Mouse (Mus musculus) skeletal muscle tissue, adult 2 months (tissue): ENCODE results near the gene Pip5k1c.

Source experiments
- DNase-seq: peaks from one replicate; pipeline ENCODE4 v3.0.0-alpha.2; 2012; ENCODE audit warnings: low read depth, low spot score

The Pip5k1c gene

GRCm38 (mm10) chr10:81302781-81303218 is 10.0 kb downstream of the Pip5k1c start:
- DNase-seq: no peak

DNA sequence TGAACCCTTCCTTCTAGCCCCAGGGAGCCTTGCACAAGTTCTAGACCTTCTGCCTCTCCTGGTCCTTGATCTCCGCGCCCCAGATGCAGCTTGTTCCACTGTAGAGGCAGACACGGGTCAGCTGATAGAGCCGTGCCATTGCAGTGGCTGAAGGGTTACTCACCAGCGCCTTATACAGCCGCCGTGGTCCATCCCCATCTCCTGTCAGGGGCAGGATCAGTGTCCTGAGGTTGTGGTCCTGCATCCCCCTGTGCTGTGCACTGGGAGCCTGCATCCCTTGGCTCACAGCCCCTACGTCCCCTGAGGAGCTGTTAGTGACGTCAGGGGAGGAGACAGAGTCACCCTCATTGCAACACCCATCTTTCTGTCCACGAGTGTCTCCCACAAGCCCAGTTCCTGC is 10.5 kb downstream of the Pip5k1c start:
- no peak for DNase-seq

DNA sequence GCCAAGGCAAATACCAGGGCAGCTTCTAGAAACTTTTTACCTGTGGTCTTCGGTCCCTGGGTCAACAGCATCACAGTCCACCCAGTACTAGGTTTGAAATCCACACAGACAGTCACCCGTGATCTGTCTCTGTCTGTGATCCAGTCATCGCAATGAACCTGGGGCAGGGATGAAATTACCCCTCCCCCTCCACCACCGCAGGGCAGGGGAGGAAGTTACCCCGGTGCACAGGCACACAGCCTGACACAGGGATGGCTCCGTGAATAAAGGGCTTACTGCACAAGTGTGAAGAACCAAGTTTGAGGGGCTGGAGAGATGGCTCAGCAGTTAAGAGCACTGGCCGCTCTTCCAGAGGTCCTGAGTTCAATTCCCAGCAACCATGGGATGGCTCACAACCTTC is 11.0 kb downstream of the Pip5k1c start:
- no peak for DNase-seq

DNA sequence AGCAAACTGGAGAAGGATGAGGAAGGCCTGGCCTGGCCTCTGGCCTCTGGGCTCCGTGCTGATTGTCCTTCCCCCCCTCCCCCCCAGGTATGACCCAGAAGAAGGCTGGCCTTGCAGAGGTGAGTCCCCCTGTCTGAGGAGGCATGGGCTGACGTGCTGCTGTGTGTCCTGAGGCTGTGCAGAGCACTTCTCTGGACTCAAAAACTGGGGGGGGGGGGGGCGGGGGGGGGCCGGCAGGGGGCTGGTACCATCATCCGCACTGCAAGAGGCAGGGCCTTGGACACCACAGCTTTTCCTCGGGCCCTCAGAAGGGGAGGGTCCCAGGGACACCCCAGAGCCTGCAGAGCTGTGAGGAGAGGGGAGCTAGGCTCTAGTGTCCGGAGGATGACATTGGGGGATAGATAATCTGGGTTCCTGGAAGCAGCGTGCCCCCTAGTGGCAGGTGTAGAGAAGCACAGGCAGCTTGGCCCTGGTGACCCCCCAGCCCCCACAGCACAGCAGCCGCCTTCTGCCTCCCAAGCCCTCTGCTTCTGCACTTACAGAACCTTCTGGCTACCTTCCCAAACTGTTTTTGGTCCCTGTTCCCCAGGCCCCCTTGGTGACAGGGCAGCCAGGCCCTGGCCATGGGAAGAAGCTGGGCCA is 12.0 kb downstream of the Pip5k1c start:
- DNase-seq: peak; percentile 52

GRCm38 (mm10) chr10:81305663-81306062 is 12.9 kb downstream of the Pip5k1c start:
- no peak for DNase-seq

DNA sequence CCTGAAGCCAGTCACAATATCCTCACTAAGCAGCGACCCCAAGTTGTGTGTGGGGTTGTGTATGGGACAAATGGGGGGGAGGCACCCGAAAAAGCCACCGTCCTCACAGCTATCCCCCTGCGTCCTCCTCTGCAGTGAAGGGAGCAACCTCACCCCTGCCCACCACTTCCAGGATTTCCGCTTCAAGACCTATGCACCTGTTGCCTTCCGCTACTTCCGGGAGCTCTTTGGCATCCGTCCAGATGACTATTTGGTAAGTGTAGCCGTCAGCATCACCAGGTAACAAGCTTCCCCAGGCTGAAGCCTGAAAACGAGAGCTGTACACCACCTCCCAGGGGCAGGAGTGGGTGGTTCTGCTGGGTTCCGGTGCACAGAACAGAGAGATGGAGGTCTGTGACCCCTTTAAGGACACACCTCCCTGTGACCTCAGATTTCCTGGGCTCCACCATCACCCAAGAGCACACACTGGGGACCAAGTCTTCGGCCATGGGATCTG is 13.5 kb downstream of the Pip5k1c start:
- DNase-seq: no peak

DNA sequence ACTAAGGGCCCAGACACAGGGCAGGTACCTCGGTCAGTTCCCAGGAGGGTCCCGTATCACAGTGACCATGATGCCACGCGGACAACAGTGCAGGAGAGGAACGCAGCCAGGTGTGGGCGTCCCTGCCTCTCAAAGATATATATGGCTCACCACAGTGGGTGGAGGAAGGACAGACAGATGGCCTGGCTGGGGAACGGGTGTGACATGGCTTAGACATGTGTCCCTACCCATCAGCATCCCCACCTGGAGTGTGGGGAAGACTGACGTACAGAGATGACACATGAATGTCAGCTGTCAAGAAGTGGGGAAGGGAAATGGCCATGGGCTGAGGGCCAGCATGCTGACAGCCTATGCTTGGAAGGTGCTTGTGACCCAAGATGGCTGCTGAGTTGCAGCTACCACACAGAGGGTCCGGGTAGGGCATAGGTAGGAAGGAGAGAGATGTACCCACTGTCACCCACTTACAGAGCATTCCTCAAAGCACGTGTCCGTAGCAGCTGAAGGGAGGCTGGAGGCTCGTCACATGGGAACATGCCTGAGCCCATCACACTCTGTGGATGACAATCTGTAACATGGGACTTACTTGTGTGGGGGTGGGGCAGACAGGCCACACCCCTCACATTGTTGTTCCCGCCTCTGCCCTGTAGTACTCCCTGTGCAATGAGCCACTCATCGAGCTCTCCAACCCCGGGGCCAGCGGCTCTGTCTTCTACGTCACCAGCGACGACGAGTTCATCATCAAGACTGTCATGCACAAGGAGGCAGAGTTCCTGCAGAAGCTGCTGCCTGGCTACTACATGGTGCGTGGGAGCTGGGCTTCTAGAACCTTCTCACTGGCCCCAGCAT is 14.3 kb downstream of the Pip5k1c start:
- no peak for DNase-seq

DNA sequence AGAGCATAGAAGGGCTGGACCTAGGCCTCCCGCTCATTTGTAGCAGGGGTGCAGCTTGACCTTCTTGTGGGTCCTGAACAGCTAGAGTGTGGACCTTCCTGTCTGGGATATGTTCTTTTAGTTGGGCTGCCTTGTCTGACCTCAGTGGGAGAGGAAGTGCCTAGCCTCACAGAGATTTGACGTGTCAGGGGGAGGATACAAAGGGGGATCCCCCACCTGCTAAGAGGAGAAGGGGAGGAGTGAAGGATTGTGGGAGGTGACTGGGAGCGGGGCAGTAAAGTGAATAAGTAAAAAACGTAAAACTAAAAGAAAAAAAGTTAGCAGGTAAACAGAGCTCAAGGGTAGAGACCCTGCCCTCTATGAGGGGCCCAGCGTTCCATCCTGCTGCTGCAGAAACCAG is 16.8 kb downstream of the Pip5k1c start:
- no peak for DNase-seq

- no peak for DNase-seq
These were observed 20.8 kb downstream of the Pip5k1c start for GRCm38 (mm10) chr10:81313581-81313980.

DNA sequence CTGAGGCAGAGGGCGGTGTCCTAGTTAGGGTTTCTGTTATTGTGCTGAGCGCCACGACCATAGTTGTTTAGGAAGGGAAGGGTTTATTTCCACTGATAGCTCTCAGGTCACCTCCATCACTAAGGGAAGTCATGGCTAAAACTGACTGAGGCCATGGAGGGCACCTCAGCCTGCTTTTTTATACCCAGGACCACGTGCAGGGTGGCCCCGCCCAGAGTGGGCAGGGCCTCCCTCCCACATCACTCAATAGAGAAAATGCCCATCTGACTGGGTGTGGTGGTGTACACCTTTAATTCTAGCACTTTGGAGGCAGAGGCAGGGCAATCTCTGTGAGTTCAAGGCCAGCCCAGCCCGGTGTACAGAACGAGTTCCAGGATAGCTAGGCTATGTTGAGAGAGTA is 21.4 kb downstream of the Pip5k1c start:
- DNase-seq: no peak

DNA sequence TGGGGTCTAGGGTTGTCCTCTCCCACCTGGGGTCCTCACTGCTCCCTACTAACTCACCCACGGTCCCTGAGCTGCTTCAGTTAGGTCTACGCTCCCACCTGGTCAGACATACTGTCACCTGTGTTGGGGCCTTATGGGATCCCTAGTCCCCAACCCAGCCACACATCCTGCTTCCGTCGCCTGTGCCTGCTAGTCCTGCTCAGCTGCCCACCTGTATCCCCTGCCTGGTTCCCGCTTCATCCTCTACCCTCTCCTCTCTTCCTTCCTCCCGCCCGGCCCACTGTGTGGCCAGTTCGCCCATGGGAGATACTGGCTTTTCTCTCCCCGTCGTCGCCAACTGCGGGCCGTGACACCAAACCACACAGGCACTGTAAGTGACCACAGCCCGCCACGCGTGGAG is 22.8 kb downstream of the Pip5k1c start:
- DNase-seq: no peak

DNA sequence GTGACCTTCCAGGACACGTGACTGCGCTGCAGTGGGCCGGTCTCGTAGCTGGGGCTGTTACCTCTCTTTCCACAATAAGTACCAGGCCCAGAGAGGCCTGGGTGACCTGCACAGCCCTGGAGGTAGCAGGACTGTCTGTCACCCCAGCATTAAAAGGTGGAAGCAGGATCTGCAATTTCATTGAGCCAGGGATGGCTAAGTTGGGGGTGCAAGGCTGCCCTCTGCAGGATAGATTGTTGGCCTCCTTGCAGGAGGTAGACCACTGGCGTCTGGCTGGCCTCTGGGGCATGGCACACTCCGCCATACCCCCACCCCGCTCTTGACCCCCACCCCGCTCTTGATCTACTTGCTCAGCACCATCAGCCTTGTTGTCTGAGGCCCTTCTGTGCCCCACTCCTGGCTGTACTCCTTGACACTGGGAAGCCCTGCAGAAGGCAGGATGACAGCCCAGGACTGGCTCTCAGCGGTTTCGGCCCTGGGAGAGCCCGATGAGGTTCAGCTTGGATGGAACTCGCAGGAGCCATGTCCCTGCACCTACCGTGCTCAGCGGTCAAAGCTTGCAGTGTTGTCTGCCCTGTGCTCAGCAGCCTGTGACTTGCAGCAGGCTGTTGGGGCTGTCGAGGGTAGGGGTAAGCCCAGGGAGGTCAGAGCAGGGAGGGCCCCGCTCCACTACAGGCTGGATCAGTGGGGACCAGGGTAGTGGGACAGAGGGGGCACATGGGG is 23.7 kb downstream of the Pip5k1c start:
- no peak for DNase-seq

- no peak for DNase-seq
These were observed 24.5 kb downstream of the Pip5k1c start for GRCm38 (mm10) chr10:81317273-81317672.

DNA sequence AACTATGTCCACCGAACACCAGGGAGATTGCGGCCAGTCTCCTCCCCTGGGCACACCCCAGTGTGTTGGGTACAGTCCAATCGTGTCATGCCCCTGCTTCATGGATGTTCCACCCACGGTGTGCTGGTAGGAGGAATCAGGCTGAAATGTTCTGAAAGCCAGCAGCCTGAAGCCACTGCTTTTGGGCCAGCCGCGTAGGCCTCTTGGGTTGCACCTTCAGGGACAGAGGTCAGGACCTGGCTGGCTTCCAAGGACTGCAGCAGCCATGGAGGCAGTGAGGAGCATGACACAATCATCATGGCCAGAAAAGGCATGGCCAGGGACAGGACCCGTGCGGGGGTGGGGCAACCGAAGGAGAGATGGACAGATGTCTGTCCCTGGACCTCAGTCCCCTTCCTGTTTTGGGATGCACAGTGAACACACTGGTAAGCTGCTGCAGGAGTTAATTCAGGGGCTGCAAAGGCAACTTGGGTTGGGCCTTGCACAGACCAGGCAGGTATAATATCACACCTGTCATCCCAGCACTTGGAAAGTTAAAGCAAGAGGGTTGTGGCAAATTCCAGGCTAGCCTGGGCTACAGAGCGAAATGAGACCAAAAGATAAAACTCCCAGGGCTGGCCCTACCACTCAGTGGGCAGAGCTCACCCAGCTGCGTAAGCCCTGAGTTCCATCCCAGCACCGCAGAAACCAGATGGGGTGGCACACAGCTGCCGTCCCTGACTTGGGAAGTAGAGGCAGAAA is 26.0 kb downstream of the Pip5k1c start:
- DNase-seq: peak; percentile 66

DNA sequence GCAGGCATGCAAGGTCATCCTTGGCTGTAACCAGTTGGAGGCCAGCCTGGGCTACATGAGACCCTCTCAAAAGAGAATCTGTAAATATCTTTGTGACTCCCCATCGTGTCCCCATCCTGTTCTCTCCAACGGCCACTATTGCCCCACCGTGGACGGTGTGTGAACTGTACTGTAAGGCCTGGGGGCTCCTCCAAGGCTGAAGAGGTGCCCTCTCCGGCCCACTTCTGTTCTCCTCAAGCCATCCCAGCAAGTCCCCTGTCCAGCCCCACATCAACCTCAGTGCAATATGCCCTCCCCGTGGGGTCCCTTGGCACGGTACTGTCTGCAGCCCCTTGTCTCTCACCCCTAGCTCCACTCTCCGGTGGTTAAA is 26.6 kb downstream of the Pip5k1c start:
- no peak for DNase-seq

GRCm38 (mm10) chr10:81319741-81320549 is 27.2 kb downstream of the Pip5k1c start:
- DNase-seq: no peak

GRCm38 (mm10) chr10:81320550-81321347 is 28.0 kb downstream of the Pip5k1c start, which contains the start of gene Cactin:
Gene Cactin (plus strand): TSS chr10:81321103.
- peak; percentile 100 for DNase-seq

DNA sequence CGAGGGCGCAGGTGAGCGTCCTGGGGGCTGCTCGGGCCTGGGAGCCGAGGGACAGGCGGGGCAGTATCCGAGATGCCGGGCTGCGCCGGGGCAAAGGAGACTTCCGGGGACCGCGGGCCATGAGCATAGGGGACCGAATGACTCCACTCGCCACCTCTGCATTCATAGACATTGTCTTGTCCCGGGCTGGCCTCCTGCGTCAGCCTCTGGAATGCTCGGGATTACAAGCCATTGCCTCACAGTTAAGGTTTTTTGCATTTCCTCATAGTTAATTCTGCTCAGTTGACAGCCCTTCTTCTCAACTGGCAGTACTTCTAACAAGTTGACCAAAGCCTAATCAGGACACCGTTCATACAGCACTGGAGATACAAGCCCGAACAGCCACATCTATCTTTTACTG is 28.7 kb downstream of the Pip5k1c start:
- no peak for DNase-seq

- DNase-seq: no peak
These were observed 29.7 kb downstream of the Pip5k1c start for GRCm38 (mm10) chr10:81322444-81322843.
